Mouse (Mus musculus): ENCODE results near the gene Dysf. TPM values are rescaled to one million over a fixed set of nuclear protein-coding genes. Genes with fewer than 3 reads are reported as not detected.

Dysf gene
- polyA plus RNA-seq, 1 experiment from 2014 or later, result 8.7 TPM

DNA sequence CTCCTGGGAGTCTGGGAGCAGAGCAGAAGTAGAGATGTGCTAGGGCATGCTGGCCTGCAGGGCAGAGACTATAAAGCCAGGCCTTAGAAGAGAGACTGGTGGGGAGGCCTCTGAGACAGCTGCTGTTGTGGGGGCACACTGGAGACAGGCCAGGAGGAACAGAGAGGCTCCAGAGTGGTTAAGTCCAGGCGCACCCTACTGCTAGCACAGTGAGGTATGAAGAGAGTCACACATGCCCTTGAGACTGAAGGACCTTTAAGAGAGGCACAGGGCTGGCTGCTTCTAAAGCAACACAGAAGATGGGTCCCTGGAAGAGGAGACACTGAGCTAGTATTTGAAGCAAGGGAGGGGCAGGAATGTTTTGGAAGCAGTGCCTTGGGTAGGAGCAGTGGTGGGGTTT is 134.9 kb downstream of the Dysf start:
- ATAC-seq (ENCODE audit: insufficient number of reproducible peaks, insufficient read depth, low FRiP score, low TSS enrichment, low read depth), result no peak
- Histone ChIP-seq H3K36me3 (no peaks in the 10 kb centered on the region), H3K9ac (peak overlapping the region; percentile 46; the same call in 1 of the 2 replicates), H3K27me3 (no peaks in the 10 kb centered on the region), H3K27ac (peak overlapping the region; percentile 86), H3K9me3 (no peaks in the 10 kb centered on the region), H3K4me3 (no peak overlapping the region), H3K4me1 (peaks cover 27% of the 10 kb centered on the region), H3K4me2 (no peak overlapping the region)
- 68% methylated on average over 1 of the region's 1 CpGs for whole genome bisulfite sequencing

DNA sequence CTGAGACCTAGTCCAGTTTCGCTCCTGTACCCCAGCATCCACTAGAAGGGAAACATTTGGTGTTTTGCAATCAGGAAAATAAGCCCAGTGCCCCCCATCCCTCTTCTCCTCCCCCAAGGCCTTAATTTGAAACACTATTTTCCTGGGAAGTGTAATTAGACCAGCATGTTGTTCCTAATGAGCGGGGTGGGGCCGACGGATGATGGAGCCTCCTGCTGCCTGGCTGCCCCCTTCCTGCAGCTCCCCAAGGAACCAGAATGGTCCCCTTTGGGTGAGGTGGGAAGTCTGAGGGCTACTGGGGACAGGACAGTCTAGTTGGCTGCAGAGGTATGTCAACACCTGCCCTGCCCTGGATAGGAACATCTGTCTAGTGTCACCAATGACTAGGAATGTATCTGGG is 136.0 kb downstream of the Dysf start:
- Histone ChIP-seq H3K4me3 (no peak overlapping the region), H3K36me3 (no peaks in the 10 kb centered on the region), H3K4me2 (no peak overlapping the region), H3K9ac (no peak overlapping the region), H3K27ac (peak overlapping the region; percentile 86), H3K27me3 (no peaks in the 10 kb centered on the region), H3K4me1 (peaks cover 35% of the 10 kb centered on the region), H3K9me3 (no peaks in the 10 kb centered on the region)
- WGBS, result 39% methylated on average over 4 of the region's 4 CpGs
- no peak for ATAC-seq (ENCODE audit: insufficient number of reproducible peaks, insufficient read depth, low FRiP score, low TSS enrichment, low read depth)

DNA sequence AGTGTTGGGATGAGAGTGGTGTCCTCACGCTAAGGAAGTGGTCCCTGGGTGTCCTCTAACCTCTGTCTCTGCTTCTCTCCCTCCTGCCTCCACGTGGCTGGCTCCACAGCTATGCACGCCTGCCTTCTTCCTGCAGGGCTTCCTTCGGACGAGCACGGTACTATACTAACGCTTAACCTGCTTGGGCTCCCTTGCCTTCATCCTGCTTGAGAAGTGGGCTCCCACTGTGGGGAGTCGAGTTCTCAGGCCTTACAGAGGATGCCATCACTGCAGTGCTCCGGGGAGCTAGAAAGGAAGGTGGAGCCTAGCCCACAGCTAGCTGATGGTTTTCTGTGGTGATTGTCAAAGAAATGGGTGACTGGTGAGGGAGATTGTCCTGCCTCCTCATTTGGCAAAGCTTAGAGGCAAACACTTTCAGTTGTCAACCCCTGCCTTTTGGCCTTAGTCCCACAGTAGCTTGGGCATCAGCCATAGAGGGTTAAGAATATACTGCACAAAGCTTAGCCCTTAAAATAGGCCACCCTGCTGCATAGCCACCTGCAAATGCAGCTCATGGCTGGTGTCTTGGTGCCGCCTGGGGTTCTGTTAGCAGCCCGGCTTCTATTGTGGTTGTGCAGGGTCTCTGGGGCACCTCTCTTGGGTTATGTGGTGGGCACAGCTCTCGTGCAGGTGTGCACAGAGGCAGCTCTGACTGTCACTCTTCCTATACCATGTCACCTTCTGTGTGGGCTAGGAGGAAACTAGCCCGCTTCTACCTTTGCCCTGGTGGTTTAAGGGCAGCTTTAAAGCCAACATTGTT is 139.0 kb downstream of the Dysf start:
- no peak for ATAC-seq (ENCODE audit: insufficient number of reproducible peaks, insufficient read depth, low FRiP score, low TSS enrichment, low read depth)
- peaks cover 61% of the 10 kb centered on the region for H3K4me1 ChIP-seq

DNA sequence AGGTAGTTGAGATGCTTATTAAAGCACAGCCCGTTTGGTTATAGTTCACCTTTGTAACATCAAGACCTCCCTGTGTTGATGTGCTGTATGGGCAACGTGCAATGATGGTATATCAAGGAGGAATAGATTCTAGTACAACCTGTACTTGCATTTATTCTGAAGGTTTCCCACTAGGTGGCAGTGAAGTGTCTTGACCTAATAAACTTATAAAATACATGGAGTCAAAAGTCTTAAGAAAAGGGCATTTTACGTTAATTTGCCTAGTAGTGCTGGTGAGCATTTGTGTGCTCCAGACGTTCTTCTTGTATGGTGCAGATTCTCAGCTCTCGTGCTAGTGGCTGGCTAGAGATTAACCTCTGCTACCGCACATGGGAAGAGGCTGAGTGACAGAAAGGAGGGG is 140.1 kb downstream of the Dysf start:
- no peak overlapping the region for H3K27ac ChIP-seq
- 36% methylated on average over 6 of the region's 6 CpGs for WGBS

More for the DNA sequence above, 139.0 kb downstream of the Dysf start:
- no peak overlapping the region for H3K4me2 ChIP-seq
- H3K27ac ChIP-seq, result no peak overlapping the region; the same call in 1 of the 2 replicates
- no peak overlapping the region for H3K4me3 ChIP-seq
- H3K27me3 ChIP-seq, result no peaks in the 10 kb centered on the region
- WGBS, result 79% methylated on average over 13 of the region's 13 CpGs
- H3K9ac ChIP-seq, result no peak overlapping the region
- no peaks in the 10 kb centered on the region for H3K36me3 ChIP-seq
- no peaks in the 10 kb centered on the region for H3K9me3 ChIP-seq

DNA sequence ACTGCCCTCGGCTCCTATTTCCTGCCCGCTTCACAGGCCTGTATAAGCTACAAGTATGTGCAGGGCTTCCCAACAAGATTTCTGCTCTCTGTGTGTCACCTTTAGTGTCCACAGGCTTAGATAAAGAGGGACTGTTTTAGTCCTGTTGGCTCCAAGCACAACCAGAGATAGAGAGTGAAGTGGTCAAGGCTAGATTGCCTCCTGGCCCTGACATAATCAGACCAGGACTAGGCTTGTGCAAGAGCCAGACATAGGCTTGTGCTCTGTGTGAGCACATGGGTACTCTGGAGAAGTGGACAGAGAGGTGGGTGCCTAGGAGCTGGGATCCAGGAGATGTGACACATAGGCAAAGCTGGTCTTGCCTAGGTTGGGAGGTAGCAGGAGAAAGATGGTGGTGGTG is 146.1 kb downstream of the Dysf start:
- Histone ChIP-seq H3K4me3 (no peak overlapping the region), H3K9ac (no peak overlapping the region), H3K27ac (no peak overlapping the region), H3K9me3 (no peaks in the 10 kb centered on the region), H3K27me3 (no peaks in the 10 kb centered on the region), H3K4me1 (peaks cover 41% of the 10 kb centered on the region), H3K36me3 (no peaks in the 10 kb centered on the region), H3K4me2 (no peak overlapping the region)
- ATAC-seq (ENCODE audit: insufficient number of reproducible peaks, insufficient read depth, low FRiP score, low TSS enrichment, low read depth), result no peak
- 93% methylated on average over 2 of the region's 2 CpGs for WGBS

More for the DNA sequence above, 140.1 kb downstream of the Dysf start:
- Histone ChIP-seq H3K27me3 (no peaks in the 10 kb centered on the region), H3K4me2 (no peak overlapping the region), H3K9ac (no peak overlapping the region), H3K36me3 (no peaks in the 10 kb centered on the region), H3K9me3 (no peaks in the 10 kb centered on the region), H3K4me1 (peaks cover 50% of the 10 kb centered on the region), H3K4me3 (no peak overlapping the region)
- ATAC-seq (ENCODE audit: insufficient number of reproducible peaks, insufficient read depth, low FRiP score, low TSS enrichment, low read depth), result no peak

DNA sequence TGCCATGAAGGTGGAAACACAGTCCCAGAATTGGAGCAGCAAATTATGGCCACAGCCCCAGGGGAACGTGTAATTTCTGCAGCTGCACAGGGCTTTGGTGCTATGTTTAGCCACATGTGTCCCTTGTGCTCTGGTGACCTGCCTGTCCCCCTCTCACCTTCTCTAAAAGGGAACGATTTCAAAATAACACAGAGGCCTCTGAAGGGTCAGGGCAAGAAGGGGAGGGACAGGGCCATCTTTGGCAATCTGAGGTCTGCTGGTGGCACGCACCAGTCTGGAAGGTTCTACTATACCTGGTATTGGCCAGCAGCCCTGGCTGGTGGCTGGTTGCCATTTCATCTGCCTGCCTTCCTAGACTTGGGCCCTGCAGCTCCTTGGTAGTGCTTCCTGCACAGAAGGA is 147.4 kb downstream of the Dysf start:
- no peak overlapping the region for H3K9ac ChIP-seq
- H3K27ac ChIP-seq, result peak overlapping the region; percentile 11; the same call in 1 of the 2 replicates
- no peak overlapping the region for H3K4me2 ChIP-seq
- 67% methylated on average over 3 of the region's 3 CpGs for WGBS
- H3K27me3 ChIP-seq, result no peaks in the 10 kb centered on the region
- H3K4me3 ChIP-seq, result no peak overlapping the region
- no peak for ATAC-seq (ENCODE audit: insufficient number of reproducible peaks, insufficient read depth, low FRiP score, low TSS enrichment, low read depth)
- peaks cover 34% of the 10 kb centered on the region for H3K4me1 ChIP-seq
- H3K9me3 ChIP-seq, result no peaks in the 10 kb centered on the region
- H3K36me3 ChIP-seq, result no peaks in the 10 kb centered on the region

DNA sequence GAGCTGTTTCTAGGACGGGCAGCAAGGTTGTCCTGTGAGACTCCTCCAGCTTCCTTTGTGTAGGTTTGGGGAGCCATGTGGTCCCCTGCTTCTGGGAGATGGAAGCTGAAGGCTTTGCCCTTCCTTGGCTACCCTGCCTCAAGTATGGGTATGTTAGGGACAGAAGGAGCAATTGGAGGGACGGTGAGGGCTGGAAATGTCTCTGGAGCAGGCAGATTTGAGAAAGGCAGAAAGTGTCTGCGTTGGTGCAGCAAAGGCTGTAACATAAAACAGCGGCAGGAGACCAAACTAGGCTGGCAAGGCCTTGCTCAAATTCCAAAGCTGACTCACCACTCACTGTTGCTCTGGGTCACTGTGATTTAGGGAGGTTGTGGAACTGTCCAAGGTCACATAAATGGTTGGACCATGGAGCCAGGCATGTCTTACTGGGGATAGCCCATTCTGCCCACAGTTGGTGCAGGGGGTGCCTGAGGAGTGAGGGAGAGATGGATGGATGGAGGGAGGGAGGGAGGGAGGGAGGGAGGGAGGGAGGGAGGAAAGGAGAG is 148.2 kb downstream of the Dysf start:
- no peaks in the 10 kb centered on the region for H3K36me3 ChIP-seq
- WGBS, result 59% methylated on average over 4 of the region's 4 CpGs
- H3K4me2 ChIP-seq, result no peak overlapping the region
- 0 out of 2 replicates have a peak overlapping the region, but pooled peaks have one; percentile 11 for H3K27ac ChIP-seq
- no peak overlapping the region for H3K9ac ChIP-seq
- no peaks in the 10 kb centered on the region for H3K9me3 ChIP-seq
- no peak for ATAC-seq (ENCODE audit: insufficient number of reproducible peaks, insufficient read depth, low FRiP score, low TSS enrichment, low read depth)
- peaks cover 26% of the 10 kb centered on the region for H3K4me1 ChIP-seq
- no peak overlapping the region for H3K4me3 ChIP-seq
- no peaks in the 10 kb centered on the region for H3K27me3 ChIP-seq

DNA sequence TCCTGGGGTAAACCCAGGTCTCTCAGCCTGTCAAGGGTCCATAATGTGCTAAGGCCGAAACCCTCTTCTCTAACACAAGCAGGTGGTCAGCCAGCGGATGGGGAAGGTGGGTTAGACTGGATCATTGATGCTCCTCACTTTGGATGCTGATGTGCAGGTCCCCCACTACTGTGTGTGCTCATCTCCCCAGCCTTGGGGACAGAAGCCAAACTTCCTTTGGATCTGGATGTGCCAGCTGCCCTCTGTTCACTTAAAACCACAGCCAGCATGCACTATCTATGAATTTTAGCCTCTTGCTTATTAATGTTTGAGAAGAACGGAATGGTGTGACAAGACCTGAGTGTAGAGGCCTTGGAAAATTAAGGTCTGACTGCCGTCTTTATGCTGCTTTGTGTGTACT is 150.7 kb downstream of the Dysf start:
- ATAC-seq (ENCODE audit: insufficient number of reproducible peaks, insufficient read depth, low FRiP score, low TSS enrichment, low read depth), result no peak
- H3K4me1 ChIP-seq, result peaks cover 20% of the 10 kb centered on the region; the same call in 1 of the 2 replicates
- 89% methylated on average over 4 of the region's 4 CpGs for WGBS

DNA sequence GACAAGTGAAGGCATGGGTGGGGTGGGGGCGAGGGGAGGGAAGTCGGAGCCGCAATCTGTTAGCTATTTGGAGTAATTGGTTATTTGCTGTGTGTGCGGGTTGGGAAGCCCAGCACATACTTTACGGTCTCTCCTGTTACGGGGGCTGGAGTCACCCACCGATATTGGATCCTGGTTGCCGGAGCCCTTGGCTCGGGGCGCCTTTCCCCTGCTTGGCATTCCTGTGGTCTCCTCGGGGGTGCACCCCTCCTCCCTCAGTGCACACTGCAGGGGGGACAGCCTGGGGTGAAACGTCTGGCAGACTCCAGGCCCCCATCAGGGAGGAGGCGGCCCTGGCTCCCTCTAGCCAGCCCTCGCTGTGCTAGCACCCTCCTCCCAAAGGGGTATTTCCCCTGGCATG is 159.2 kb downstream of the Dysf start:
- 19% methylated on average over 14 of the region's 14 CpGs for WGBS
- ATAC-seq (ENCODE audit: insufficient number of reproducible peaks, insufficient read depth, low FRiP score, low TSS enrichment, low read depth), result peak; percentile 84
- Histone ChIP-seq H3K4me3 (no peak overlapping the region), H3K4me2 (no peak overlapping the region), H3K27me3 (no peaks in the 10 kb centered on the region), H3K9ac (no peak overlapping the region), H3K9me3 (no peaks in the 10 kb centered on the region), H3K4me1 (peaks cover 41% of the 10 kb centered on the region), H3K36me3 (no peaks in the 10 kb centered on the region), H3K27ac (peak overlapping the region; percentile 90)

More for the DNA sequence above, 150.7 kb downstream of the Dysf start:
- Histone ChIP-seq H3K4me2 (no peak overlapping the region), H3K4me3 (no peak overlapping the region), H3K9me3 (no peaks in the 10 kb centered on the region), H3K27ac (no peak overlapping the region), H3K36me3 (no peaks in the 10 kb centered on the region), H3K27me3 (no peaks in the 10 kb centered on the region), H3K9ac (no peak overlapping the region)

DNA sequence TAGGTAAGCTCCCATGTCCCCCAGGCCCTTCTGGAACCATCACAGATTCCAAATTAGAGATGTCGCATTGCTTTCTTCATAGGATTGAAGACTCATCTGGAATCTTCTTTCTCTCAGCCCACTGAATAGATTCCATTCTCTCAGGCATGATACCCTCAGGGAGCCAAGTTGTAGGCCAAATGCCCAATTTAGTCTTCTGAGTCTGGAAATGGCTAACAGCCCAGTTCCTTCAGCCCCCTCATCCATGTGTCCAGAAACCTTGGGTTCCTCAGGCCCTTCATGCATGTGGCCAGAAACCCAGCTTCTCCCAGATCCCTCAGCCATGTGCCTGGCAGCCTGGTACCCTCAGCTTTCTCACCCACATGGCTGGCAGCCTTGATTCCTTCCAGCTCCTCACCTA is 160.2 kb downstream of the Dysf start:
- Histone ChIP-seq H3K9me3 (no peaks in the 10 kb centered on the region), H3K27me3 (no peaks in the 10 kb centered on the region), H3K36me3 (no peaks in the 10 kb centered on the region), H3K4me2 (no peak overlapping the region), H3K27ac (peak overlapping the region; percentile 90), H3K9ac (no peak overlapping the region), H3K4me1 (peaks cover 41% of the 10 kb centered on the region), H3K4me3 (no peak overlapping the region)
- WGBS, result 61% methylated on average over 1 of the region's 1 CpGs
- ATAC-seq (ENCODE audit: insufficient number of reproducible peaks, insufficient read depth, low FRiP score, low TSS enrichment, low read depth), result no peak

DNA sequence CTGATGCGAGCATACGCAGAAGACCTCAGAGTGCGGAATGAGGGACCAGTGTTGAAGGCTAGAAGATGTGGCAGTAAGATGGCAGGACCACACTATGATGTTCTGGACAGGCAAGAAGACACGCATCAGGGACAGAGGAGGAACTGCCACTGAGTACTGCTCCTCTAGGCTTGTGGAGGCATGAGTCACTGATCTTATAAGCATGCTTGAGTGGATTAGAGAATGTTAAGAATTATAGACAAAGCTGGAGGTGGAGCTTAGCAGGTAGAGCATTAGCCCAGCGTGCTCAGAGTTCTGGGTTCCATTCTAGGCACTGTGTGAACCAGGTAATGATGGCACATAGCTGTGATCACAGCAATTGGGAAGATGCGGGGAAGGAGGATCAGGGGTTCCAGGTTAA is 165.2 kb downstream of the Dysf start:
- 91% methylated on average over 6 of the region's 6 CpGs for WGBS
- H3K4me2 ChIP-seq, result no peak overlapping the region
- H3K36me3 ChIP-seq, result no peaks in the 10 kb centered on the region
- H3K27ac ChIP-seq, result no peak overlapping the region
- peaks cover 7% of the 10 kb centered on the region for H3K4me1 ChIP-seq
- no peak for ATAC-seq (ENCODE audit: insufficient number of reproducible peaks, insufficient read depth, low FRiP score, low TSS enrichment, low read depth)
- H3K9ac ChIP-seq, result no peak overlapping the region
- peaks cover 3% of the 10 kb centered on the region for H3K9me3 ChIP-seq
- H3K27me3 ChIP-seq, result no peaks in the 10 kb centered on the region
- no peak overlapping the region for H3K4me3 ChIP-seq

DNA sequence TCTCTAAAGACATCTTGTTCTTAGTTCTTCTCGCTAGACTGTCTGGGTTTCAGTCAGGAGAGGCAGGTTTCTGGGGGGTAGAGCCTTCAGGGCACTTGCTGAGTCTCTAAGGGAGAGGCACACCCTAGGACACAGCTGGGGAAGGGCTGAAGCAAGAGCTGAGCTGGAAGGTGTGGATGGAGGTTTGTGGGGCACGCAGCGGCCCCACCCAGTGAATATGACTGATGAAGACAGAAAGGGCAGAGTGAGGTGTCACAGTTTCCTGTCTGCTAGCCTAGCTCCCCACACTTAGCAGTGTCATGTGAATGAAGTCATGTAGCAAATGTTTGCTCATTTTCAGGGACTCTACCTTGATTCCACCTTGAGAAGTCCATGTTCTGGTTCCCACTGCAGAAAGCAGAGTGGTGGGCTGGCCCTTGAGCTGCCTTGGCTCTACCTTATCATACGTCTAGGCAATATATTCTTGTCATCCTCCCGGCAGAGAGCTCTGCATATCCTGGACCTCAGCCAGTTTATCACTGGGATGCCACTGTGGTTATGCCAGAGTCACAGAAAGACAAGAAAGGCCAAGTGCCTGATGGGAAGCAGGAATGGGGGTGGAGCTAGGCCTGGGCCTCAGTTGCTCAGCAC is 170.5 kb downstream of the Dysf start:
- ATAC-seq (ENCODE audit: insufficient number of reproducible peaks, insufficient read depth, low FRiP score, low TSS enrichment, low read depth), result no peak
- WGBS, result 78% methylated on average over 5 of the region's 5 CpGs
- Histone ChIP-seq H3K27ac (no peak overlapping the region), H3K4me3 (no peak overlapping the region), H3K9me3 (peaks cover 3% of the 10 kb centered on the region), H3K27me3 (no peaks in the 10 kb centered on the region), H3K36me3 (no peaks in the 10 kb centered on the region), H3K4me2 (no peak overlapping the region), H3K9ac (no peak overlapping the region), H3K4me1 (peaks cover 14% of the 10 kb centered on the region)

Measured in embryonic facial prominence, embryonic 13.5 days (tissue).